In genomic region chr6:24100705-24101104, GRCm38 (mm10) we compare ENCODE assay signal across 16 mouse cellular contexts.
DNase-seq lines count a peak whose midpoint lies in the region; ATAC-seq and TF ChIP-seq lines count a peak whose summit lies in the region.
"Had no signal": no experiment of that assay in that cellular context is flagged by ENCODE, and none has a peak within 500 bp of the region (broad histone marks: within the 10 kb centered on the region; RNA-seq: fewer than 3 reads in every experiment).

No protein-coding gene starts in this region.

- DNase-seq in hindbrain, postnatal 0 days (ENCODE audit: low spot score) = no peak
- DNase-seq in A20 (ENCODE audit: low read depth, low spot score) = peak; percentile 10
- DNase-seq in cerebellum, adult 11 months = peak; percentile 46
- peak; percentile 51 to 58 for DNase-seq in cerebellum, postnatal 25 days
- DNase-seq in testis, postnatal 10 days (ENCODE audit: low spot score) = no peak
- DNase-seq in layer of hippocampus, adult 9-10 months (ENCODE audit: low spot score) = no peak
- DNase-seq: gastrocnemius, postnatal 36 days; layer of hippocampus, postnatal 36 days; liver; lung, embryonic 14.5 days had no signal

- no peak overlapping the region for H3K4me2 ChIP-seq in hindbrain, embryonic 16.5 days (ENCODE audit: low read length)
- no peak overlapping the region for H3K4me2 ChIP-seq in hindbrain, postnatal 0 days (ENCODE audit: low read depth, low read length)
- H3K4me2 ChIP-seq: hindbrain, embryonic 12.5 days; lung, embryonic 14.5 days; midbrain, embryonic 13.5 days; stomach, embryonic 15.5 days had no signal

- H3K9me3 ChIP-seq in hindbrain, embryonic 16.5 days (ENCODE audit: control insufficient read depth, low read length) = no peaks in the 10 kb centered on the region
- no peaks in the 10 kb centered on the region for H3K9me3 ChIP-seq in hindbrain, postnatal 0 days (ENCODE audit: low read length)
- H3K9me3 ChIP-seq: hindbrain, embryonic 12.5 days; midbrain, embryonic 13.5 days; stomach, embryonic 15.5 days had no signal

- H3K9ac ChIP-seq in hindbrain, embryonic 16.5 days (ENCODE audit: low read depth, low read length) = no peak overlapping the region
- H3K9ac ChIP-seq in hindbrain, postnatal 0 days (replicated peaks; ENCODE audit: low read length) = no peak overlapping the region
- H3K9ac ChIP-seq: hindbrain, embryonic 12.5 days; lung, embryonic 14.5 days; midbrain, embryonic 13.5 days; stomach, embryonic 15.5 days had no signal

- no peak overlapping the region for H3K4me3 ChIP-seq in hindbrain, embryonic 16.5 days (ENCODE audit: low read length)
- no peak overlapping the region for H3K4me3 ChIP-seq in hindbrain, postnatal 0 days (ENCODE audit: low read length)
- H3K4me3 ChIP-seq: hindbrain, embryonic 12.5 days; midbrain, embryonic 13.5 days; stomach, embryonic 15.5 days had no signal

- TF ChIP-seq CTCF in hindbrain, postnatal 0 days (IDR thresholded peaks at IDR 0.05; ENCODE audit: low read depth) = no peak

- 31% methylated on average over 5 of the region's 5 CpGs for WGBS in hindbrain, embryonic 16.5 days
- WGBS in hindbrain, postnatal 0 days = 28% methylated on average over 5 of the region's 5 CpGs

- no peaks in the 10 kb centered on the region for H3K4me1 ChIP-seq in hindbrain, embryonic 16.5 days (ENCODE audit: control insufficient read depth, insufficient read depth, low read depth, low read length)
- no peaks in the 10 kb centered on the region for H3K4me1 ChIP-seq in hindbrain, postnatal 0 days (ENCODE audit: insufficient read depth, low read length)
- H3K4me1 ChIP-seq: stomach, embryonic 15.5 days had no signal

- H3K27ac ChIP-seq in hindbrain, embryonic 16.5 days (ENCODE audit: low read depth, low read length) = no peak overlapping the region
- H3K27ac ChIP-seq in hindbrain, postnatal 0 days = no peak overlapping the region
- H3K27ac ChIP-seq: hindbrain, embryonic 12.5 days; macrophage; midbrain, embryonic 13.5 days; stomach, embryonic 15.5 days had no signal

- no peaks in the 10 kb centered on the region for H3K27me3 ChIP-seq in hindbrain, embryonic 16.5 days (replicated peaks; ENCODE audit: control insufficient read depth, insufficient read depth, low read length)
- no peaks in the 10 kb centered on the region for H3K27me3 ChIP-seq in hindbrain, postnatal 0 days (ENCODE audit: insufficient read depth, low read length)
- H3K27me3 ChIP-seq: hindbrain, embryonic 12.5 days; midbrain, embryonic 13.5 days; stomach, embryonic 15.5 days had no signal

- H3K36me3 ChIP-seq in hindbrain, embryonic 16.5 days (ENCODE audit: control insufficient read depth, insufficient read depth, low read length) = no peaks in the 10 kb centered on the region
- no peaks in the 10 kb centered on the region for H3K36me3 ChIP-seq in hindbrain, postnatal 0 days (ENCODE audit: insufficient read depth, low read length)
- H3K36me3 ChIP-seq: hindbrain, embryonic 12.5 days; midbrain, embryonic 13.5 days; stomach, embryonic 15.5 days had no signal

- peak; percentile 57; the same call in 1 of the 2 replicates for ATAC-seq in hindbrain, embryonic 16.5 days
- ATAC-seq in hindbrain, postnatal 0 days = no peak
- ATAC-seq: intestine, embryonic 16.5 days; midbrain, embryonic 13.5 days had no signal

Comparison
In these comparisons a context has a peak if more than half of its experiments do, and no peak if none do; other contexts are left out.
1. DNase-seq: peak in A20 (single experiment), cerebellum, adult 11 months (single experiment) and cerebellum, postnatal 25 days (2 of 2); none in hindbrain, postnatal 0 days (single experiment), testis, postnatal 10 days (single experiment) and layer of hippocampus, adult 9-10 months (single experiment).